Mouse (Mus musculus) testis, adult 2 months (tissue): ENCODE results near the gene Azin2. TPM values are rescaled to one million over a fixed set of nuclear protein-coding genes. Genes with fewer than 3 reads are reported as not detected.

Experiments used
- H3K27ac ChIP-seq: fragments of 200-500 bp; 2 replicates; pipeline ENCODE4 v1.5.1; 2012; ENCODE audit warnings: low read depth, low read length; ENCODE audit not compliant: control insufficient read depth, insufficient read depth
- H3K27me3 ChIP-seq: fragments of 200-500 bp; 2 replicates; pipeline ENCODE4 v1.6.1; 2012; ENCODE audit warnings: mild to moderate bottlenecking, low read length, moderate library complexity; ENCODE audit not compliant: control insufficient read depth, insufficient read depth
- H3K36me3 ChIP-seq: fragments of 200-500 bp; 2 replicates; pipeline ENCODE4 v1.6.1; 2012; ENCODE audit warnings: mild to moderate bottlenecking, low read length; ENCODE audit not compliant: control insufficient read depth, insufficient read depth
- H3K4me1 ChIP-seq: fragments of 200-500 bp; 2 replicates; pipeline ENCODE4 v1.6.1; 2012; ENCODE audit warnings: low read length; ENCODE audit not compliant: control insufficient read depth, insufficient read depth
- H3K4me3 ChIP-seq: fragments of 200-500 bp; 2 replicates; pipeline ENCODE4 v1.5.1; 2012; ENCODE audit warnings: low read depth, mild to moderate bottlenecking, low read length, moderate library complexity, mixed read lengths; ENCODE audit not compliant: control insufficient read depth
- CTCF ChIP-seq: fragments of 200-500 bp; IDR thresholded peaks from 2 replicates; pipeline ENCODE4 v1.5.1; 2012; ENCODE audit warnings: low read depth, mild to moderate bottlenecking, inconsistent platforms, low read length, moderate library complexity; ENCODE audit not compliant: control insufficient read depth, insufficient read depth, insufficient replicate concordance
- POLR2A ChIP-seq: fragments of 200-500 bp; IDR thresholded peaks from 2 replicates; pipeline ENCODE4 v1.6.1; 2012; ENCODE audit warnings: low read depth, mild to moderate bottlenecking, inconsistent platforms, low read length, moderate library complexity; ENCODE audit not compliant: control insufficient read depth
- polyA plus RNA-seq: library from polyadenylated mRNA; depleted of rRNA; stranded (reverse); fragments of >200 nt; gene quantifications from 2 replicates; pipeline ENCODE4 v1.2.3, GENCODE M21; 2012

Gene Azin2
- polyA plus RNA-seq, 1 experiment, result 213 TPM

GRCm38 (mm10) chr4:128897911-128898421, 64.3 kb downstream of the Azin2 start:
- TF ChIP-seq POLR2A, result no peak
- no peak for TF ChIP-seq CTCF
- Histone ChIP-seq H3K4me3 (no peak overlapping the region), H3K4me1 (no peaks in the 10 kb centered on the region; the same call in none of the 2 replicates), H3K36me3 (no peaks in the 10 kb centered on the region), H3K27ac (no peak overlapping the region), H3K27me3 (no peaks in the 10 kb centered on the region)

DNA sequence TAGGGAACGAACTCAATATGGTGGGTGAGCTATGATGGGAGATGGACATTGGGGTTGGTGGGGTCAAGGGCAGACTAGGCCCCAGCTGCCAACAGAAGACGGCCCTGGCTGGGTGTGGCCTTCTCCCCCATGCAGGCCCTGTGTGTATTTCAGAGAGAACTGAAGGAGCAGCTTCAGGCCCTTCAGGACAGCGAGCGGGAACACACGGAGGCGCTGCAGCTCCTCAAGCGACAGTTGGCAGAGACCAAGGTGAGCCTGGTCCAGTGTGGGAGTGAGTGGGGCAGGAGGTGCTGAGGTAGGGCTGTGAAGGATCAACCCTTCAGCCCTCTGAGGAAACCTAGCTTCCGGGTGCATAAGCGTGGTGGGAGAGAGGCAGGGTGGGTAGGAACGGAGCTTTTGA, 65.6 kb downstream of the Azin2 start:
- Histone ChIP-seq H3K4me1 (no peaks in the 10 kb centered on the region; the same call in none of the 2 replicates), H3K27ac (no peak overlapping the region), H3K4me3 (no peak overlapping the region), H3K36me3 (no peaks in the 10 kb centered on the region), H3K27me3 (no peaks in the 10 kb centered on the region)
- TF ChIP-seq CTCF, result no peak
- no peak for TF ChIP-seq POLR2A

DNA sequence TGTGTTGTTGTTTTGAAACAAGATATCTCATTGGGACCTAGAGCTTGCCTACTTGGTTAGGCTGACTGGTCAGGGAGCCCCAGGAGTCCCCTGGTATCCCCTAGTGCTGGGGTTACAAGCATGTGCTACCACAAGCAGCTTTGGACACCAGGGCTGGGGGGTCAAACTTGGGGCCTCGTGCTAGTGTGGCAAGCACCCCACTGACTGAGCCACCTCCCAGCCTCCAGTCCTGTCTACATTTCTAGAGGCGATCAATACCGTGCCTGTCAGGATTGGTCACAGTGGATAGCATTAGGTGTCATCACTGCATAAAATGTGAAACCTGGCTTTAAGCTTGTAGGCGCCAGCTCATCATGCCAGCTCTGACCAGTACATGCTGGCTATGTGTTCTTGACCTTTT, 66.4 kb downstream of the Azin2 start:
- TF ChIP-seq POLR2A (no peak), CTCF (no peak)
- Histone ChIP-seq H3K27me3 (no peaks in the 10 kb centered on the region), H3K36me3 (no peaks in the 10 kb centered on the region), H3K27ac (no peak overlapping the region), H3K4me3 (no peak overlapping the region), H3K4me1 (no peaks in the 10 kb centered on the region; the same call in none of the 2 replicates)

GRCm38 (mm10) chr4:128894112-128894511, 68.1 kb downstream of the Azin2 start:
- H3K27ac ChIP-seq, result no peak overlapping the region
- no peaks in the 10 kb centered on the region for H3K36me3 ChIP-seq
- H3K4me3 ChIP-seq, result no peak overlapping the region
- TF ChIP-seq POLR2A, result no peak
- TF ChIP-seq CTCF, result no peak
- H3K27me3 ChIP-seq, result no peaks in the 10 kb centered on the region
- no peaks in the 10 kb centered on the region; the same call in 1 of the 2 replicates for H3K4me1 ChIP-seq

DNA sequence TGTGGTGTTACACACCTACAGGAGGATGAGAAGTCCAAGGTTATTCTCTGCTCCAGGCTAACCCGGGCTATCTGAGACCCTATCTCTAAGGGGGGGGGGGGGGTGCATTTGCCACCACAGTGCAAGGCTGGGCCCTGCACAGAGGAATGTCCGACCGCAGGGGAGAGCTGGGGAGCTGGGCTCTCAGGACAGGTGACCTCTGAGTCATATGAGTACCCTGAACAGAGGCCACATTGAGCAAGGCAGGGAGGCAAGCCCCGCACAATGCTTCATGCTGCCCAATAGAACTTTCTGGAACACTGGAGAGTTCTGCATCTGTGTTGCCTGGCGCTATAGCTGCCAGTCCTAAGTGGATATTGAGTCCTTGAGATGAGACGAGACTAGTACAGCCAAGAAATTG, 70.1 kb downstream of the Azin2 start:
- Histone ChIP-seq H3K27me3 (no peaks in the 10 kb centered on the region), H3K4me3 (no peak overlapping the region), H3K4me1 (no peaks in the 10 kb centered on the region; the same call in 1 of the 2 replicates), H3K36me3 (no peaks in the 10 kb centered on the region), H3K27ac (no peak overlapping the region)
- no peak for TF ChIP-seq POLR2A
- no peak for TF ChIP-seq CTCF

DNA sequence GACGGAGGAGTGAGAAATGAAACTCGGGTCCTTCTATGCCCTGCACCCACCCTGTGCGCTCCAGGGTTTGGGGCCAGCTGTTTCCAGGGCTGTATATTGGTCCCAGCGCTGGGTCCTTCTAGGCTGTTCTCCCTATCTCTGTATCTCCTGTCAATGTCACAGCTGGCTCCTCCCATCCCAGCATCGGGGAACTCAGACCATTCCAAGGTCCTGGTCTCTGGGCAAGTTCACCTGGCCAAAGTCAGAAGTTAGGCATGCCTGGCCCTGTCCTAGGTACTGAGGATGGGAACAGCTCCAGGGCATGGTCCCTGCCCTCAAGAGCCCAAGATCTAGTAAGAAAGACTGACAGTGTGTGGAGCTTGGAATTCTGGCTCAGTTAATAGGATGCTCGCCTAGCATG, 70.5 kb downstream of the Azin2 start:
- Histone ChIP-seq H3K4me3 (no peak overlapping the region), H3K4me1 (no peaks in the 10 kb centered on the region; the same call in 1 of the 2 replicates), H3K36me3 (no peaks in the 10 kb centered on the region), H3K27ac (no peak overlapping the region), H3K27me3 (no peaks in the 10 kb centered on the region)
- TF ChIP-seq CTCF (no peak), POLR2A (no peak)

- Histone ChIP-seq H3K27ac (no peak overlapping the region), H3K4me3 (no peak overlapping the region), H3K27me3 (no peaks in the 10 kb centered on the region), H3K4me1 (no peaks in the 10 kb centered on the region; the same call in none of the 2 replicates), H3K36me3 (no peaks in the 10 kb centered on the region)
- TF ChIP-seq POLR2A (no peak), CTCF (no peak)
Measured at GRCm38 (mm10) chr4:128891157-128891556, 71.1 kb downstream of the Azin2 start.

GRCm38 (mm10) chr4:128889752-128890630, 72.3 kb downstream of the Azin2 start:
- no peaks in the 10 kb centered on the region for H3K36me3 ChIP-seq
- H3K4me1 ChIP-seq, result no peaks in the 10 kb centered on the region; the same call in 1 of the 2 replicates
- H3K27me3 ChIP-seq, result no peaks in the 10 kb centered on the region
- TF ChIP-seq CTCF (no peak), POLR2A (no peak)
- H3K27ac ChIP-seq, result no peak overlapping the region
- H3K4me3 ChIP-seq, result no peak overlapping the region
